Mouse (Mus musculus) monocyte, adult 2 months (primary cell): ENCODE measurements around the gene Tcaf2.

ENCODE experiments used
- DNase-seq, 2 experiments: peaks; one replicate each; pipeline ENCODE4 v3.0.0; 2022; ENCODE audit warnings: low spot score in 2 of 2, low read depth in 1 of 2

Tcaf2 gene

GRCm38 (mm10) chr6:42577433-42577832, 67.6 kb downstream of the Tcaf2 start:
- DNase-seq: no peak
